Mouse (Mus musculus) R1 (cell line): ENCODE results near the gene Arpc3.

Experiments used
- DNase-seq: peaks from one replicate; pipeline ENCODE4 v3.0.0-alpha.2; 2018; ENCODE audit warnings: low read depth, low spot score

Arpc3 gene

GRCm38 (mm10) chr5:122391786-122392180, at the start of gene Arpc3:
TSS of gene Arpc3 (plus strand) at chr5:122391878.
- peak; percentile 87 for DNase-seq

DNA sequence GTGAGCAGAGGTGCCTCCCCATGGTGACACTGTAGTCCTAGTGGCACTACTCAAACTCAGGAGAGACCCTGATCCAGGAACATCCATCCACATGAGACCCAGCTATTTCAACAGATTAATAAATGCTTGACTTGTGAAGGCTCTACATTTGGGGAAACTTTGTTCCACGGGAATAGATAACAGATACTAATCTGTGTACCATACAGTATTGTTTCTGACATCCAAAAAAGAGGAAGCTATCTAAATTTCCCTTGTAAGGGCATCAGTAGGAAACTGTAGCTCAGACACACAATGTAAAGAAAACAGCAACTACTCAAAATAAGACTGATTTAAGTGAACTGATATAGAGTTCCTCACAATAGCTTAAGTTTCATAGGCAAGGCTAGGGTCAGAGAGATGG, 48.8 kb upstream of the Arpc3 start:
- no peak for DNase-seq

DNA sequence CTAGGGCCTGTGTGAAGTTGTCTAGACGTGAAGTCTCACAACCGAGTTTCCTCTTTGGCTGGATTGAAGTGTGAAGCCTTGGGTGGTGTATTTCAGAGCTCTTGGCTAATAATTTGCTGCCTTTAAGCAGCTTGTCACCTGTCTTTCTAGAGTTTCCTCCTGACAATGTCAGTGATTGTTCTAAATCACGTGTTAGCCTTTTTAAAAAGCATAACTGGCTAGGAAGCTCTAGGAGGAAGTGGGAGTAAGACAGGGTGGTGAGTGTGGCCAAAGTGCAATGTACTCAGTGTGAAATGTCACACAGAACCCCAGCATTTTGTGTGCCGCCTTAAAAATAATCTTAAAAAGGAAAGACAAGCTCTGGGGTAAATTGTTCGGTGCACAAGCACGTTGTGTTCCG, 47.9 kb upstream of the Arpc3 start:
- DNase-seq, result no peak

- DNase-seq, result peak; percentile 85
These were observed 47.4 kb upstream of the Arpc3 start for GRCm38 (mm10) chr5:122344260-122344659.

DNA sequence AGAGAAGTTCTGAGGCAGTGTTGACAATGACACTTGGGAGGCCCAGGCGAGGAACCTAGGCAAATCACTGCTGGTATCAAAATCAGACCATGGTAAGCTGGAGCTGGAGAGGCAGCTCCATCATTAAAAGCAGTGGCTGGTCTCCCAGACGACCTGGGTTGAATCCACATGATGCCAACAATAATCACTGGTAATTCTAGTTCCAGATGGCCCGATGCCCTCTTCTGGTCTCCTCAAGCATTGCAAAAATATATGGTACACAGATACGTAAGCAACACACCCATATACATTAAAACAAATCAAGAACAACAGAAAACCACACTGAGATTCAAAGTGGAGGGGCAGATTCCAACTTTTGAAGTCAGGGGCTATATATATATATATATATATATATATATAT, 45.9 kb upstream of the Arpc3 start:
- no peak for DNase-seq

GRCm38 (mm10) chr5:122353807-122354491, 37.7 kb upstream of the Arpc3 start, which contains the start of the genes Rad9b and Vps29:
TSS of gene Rad9b (minus strand) at chr5:122354233.
TSS of gene Vps29 (plus strand) at chr5:122354369.
- DNase-seq, result peak; percentile 100

- no peak for DNase-seq
These were observed 37.1 kb upstream of the Arpc3 start for GRCm38 (mm10) chr5:122354492-122355067.

DNA sequence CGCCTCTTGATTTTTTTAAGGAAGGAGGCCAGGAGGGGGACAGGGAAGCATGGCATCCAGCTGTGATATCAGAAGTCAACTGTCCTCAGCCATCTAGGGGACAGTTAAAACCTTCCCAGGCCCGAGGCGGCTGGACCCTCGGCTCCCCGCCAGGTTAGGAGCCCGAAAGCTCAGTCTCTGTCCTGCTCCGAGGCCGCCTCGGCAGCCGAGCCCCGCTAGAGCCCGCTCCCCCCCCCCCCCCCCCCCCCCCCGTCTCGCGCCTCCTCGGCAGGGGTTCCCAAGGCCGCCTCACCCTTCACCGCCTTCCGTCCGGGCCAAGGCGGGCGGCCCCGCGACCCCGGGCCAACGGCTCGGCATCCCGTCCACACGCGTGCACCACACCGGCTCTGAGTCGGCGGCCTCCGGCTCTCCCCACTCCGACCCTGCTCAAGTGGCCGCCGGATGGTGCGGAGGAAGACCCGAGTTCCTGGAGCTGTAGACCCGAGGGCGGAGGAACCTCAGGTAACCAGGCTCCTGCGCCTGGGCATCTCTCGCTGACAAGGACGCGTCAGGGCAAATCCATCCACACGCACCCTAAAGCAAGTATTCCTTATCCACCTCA, 20.0 kb upstream of the Arpc3 start, which contains the start of gene Gpn3:
Gene Gpn3 (plus strand): TSS at position 286 of the 601 bp plus-strand sequence.
- no peak for DNase-seq

DNA sequence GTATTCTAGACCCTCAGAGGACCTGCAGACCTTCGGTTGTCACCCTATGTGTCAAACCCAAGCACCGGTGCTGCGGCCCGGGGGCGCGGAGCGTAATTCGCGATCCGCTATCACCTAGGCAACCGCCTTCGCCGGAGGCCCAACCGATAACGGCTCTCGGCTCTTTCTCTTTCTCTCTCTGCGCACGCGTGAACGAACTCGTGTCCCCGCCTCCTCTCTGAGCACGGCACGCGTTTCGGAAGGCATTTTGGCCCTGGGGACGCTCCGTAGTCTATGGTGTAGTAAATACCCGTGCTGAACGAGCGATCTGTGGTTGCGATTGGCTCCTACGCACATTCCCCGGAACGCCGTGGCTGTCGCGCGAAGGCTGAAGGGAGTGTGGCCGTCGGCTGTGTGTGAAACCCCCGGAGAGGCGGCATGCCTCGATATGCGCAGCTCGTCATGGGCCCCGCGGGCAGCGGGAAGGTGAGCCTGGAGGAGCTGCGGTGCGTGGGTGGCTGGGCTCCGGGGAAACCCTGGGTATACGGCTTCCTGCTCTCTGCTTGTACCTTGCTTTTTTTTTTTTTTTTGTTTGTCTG, 19.4 kb upstream of the Arpc3 start, which contains the start of gene Fam216a:
Gene Fam216a (minus strand): TSS at position 173 of the 578 bp plus-strand sequence.
- peak; percentile 100 for DNase-seq

GRCm38 (mm10) chr5:122372878-122373277, 18.8 kb upstream of the Arpc3 start:
- DNase-seq, result peak; percentile 36

DNA sequence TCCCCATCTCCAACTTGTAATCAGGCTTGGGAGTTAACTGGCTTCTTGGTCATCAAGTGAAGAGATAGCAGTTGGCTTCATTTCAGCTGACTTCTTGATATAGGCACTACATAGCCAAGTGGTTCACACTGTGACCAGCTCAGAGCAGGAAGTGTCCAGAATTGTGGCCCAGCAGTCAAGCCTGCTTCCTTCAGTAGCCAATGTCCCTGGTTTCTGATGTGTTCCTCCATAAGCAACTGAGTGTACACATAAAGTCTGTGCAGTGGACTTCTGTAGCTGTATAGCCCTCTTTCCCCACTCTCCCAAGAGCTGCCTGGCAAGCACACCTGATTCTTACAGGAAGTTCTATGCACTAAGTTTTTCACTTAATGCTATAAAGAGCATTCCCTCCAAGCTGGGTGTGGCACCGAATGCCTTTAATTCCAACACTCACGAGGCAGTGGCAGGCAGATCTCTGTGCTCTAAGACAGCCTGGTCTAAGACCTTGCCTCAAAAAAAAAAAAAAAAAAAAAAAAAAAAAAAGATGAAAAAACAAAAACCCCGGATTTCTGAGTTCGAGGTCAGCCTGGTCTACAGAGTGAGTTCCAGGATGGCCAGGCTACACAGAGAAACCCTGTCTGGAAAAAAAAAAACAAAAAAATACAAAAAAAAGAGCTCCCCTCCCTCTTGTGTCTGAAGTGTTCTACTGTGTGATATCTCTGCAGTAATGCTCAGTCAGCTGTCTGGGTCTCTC, 14.4 kb upstream of the Arpc3 start:
- DNase-seq, result peak; percentile 81

- no peak for DNase-seq
These were observed 13.5 kb upstream of the Arpc3 start for GRCm38 (mm10) chr5:122378171-122378570.

DNA sequence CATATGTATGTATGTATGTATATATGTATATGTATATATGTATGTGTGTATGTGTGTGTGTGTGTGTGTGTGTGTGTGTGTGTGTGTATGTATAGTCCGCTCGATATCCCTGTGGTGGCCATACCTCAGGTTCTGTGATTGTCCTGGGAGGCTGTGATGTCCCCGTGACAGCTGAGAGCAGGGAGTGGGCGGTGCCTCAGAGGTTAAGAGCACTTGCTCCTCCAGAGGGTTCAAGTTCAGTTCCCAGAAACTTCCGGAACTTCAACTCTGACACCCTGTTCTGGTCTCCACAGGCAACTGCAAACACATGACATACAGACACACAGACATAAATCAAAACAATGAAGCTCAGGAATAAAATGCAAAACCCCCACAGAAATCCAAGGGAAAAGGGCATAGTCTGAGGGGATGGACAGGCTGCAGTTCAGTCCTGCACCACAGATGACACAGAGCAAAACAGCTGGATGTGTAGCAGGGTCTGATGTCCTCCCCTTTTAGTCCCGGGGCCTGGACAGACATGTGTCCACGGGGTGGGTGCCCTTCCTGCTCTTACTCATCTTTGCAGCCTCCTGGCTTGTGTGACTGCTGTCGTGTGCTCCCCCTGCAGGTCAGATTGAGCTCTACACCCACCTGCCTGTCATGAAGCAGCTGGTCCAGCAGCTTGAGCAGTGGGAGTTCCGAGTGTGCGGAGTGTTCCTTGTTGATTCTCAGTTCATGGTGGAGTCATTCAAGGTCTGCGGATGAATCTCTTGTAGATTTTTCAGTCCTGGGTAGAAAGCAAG, 12.1 kb upstream of the Arpc3 start:
- peak; percentile 88 for DNase-seq

DNA sequence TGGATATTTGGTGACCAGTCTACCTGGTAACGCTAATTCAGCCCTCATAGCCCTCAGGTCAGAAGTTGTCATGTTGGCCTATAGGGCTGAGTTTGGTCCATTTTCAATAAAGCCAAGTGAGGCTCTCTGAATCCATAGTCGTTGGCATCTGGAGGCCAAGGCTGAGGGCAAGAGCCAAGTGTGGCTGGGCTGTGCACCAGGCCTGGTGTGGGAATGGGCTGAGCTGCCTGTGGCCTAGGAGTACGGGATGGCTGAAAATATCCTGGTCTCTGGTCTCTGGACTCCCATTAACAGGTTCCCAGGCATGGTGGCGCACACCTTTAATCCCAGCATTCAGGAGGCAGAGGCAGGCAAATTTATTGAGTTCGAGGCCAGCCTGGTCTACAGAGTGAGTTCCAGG, 1.7 kb upstream of the Arpc3 start:
- no peak for DNase-seq

DNA sequence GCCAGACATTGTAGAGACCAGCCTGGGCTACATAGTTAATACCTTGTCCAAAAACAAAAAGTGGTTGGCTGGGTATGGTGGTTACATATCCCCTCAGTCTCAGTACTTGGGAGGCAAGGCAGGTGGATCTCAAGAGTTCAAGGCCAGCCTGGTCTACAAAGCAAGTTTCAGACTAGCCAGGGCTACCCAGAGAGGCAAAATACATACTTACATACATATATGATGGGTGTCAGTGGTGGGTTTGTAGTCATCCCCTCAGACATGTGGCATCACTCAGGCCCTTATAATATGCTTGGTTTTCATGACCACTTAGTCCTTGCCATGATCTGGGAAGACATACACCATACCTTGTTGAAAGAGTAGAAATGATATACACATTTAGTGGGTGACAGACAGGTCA, 1.0 kb upstream of the Arpc3 start:
- no peak for DNase-seq

GRCm38 (mm10) chr5:122391178-122391785, 396 bp upstream of the Arpc3 start:
- no peak for DNase-seq

- no peak for DNase-seq
These were observed 738 bp downstream of the Arpc3 start for GRCm38 (mm10) chr5:122392227-122393004.

GRCm38 (mm10) chr5:122393887-122394286, 2.2 kb downstream of the Arpc3 start:
- DNase-seq, result peak; percentile 76

DNA sequence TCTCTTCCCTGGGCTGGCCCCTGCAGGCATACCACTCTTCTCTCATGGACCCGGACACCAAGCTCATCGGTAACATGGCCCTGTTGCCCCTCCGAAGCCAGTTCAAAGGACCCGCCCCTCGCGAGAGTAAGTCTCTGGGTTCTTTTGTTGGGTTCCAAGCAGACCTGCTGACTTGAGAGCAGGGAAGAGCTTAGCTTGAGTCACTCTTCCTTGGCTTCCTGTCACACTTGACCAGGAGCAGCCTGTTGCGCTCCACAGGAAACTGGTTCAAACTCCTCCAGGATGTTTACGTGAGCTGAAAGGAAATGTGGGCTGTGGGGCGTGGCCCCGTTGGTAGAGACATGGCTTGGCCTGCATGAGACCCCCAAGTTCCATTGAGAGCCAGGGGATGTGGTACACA, 5.1 kb downstream of the Arpc3 start:
- peak; percentile 87 for DNase-seq

GRCm38 (mm10) chr5:122397495-122397894, 5.8 kb downstream of the Arpc3 start:
- DNase-seq, result no peak
